Mouse (Mus musculus) liver, embryonic 15.5 days (tissue): Measurements from ENCODE around the gene Dnm3. TPM values are rescaled to one million over a fixed set of nuclear protein-coding genes. Genes with fewer than 3 reads are reported as not detected.

Experiments used
- ATAC-seq: fragments of 200-750 bp; cut with Nextera tagmentation; 2 replicates; pipeline ENCODE4 v1.8.0; 2017; ENCODE audit warnings: moderate number of reproducible peaks, mild to moderate bottlenecking, moderate library complexity; ENCODE audit not compliant: insufficient read depth
- H3K27ac ChIP-seq: fragments of 300-500 bp; sonication (generic); replicated peaks from 2 replicates; pipeline ENCODE4 v1.5.1; 2015; ENCODE audit warnings: mild to moderate bottlenecking, inconsistent platforms
- H3K27me3 ChIP-seq: fragments of 300-500 bp; sonication (generic); 2 replicates; pipeline ENCODE4 v1.6.1; 2015; ENCODE audit warnings: mild to moderate bottlenecking, inconsistent platforms
- H3K36me3 ChIP-seq: fragments of 300-500 bp; sonication (generic); replicated peaks from 2 replicates; pipeline ENCODE4 v1.6.1; 2015; ENCODE audit warnings: moderate library complexity, mild to moderate bottlenecking, inconsistent platforms
- H3K4me1 ChIP-seq: fragments of 300-500 bp; sonication (generic); replicated peaks from 2 replicates; pipeline ENCODE4 v1.6.1; 2015; ENCODE audit warnings: inconsistent platforms
- H3K4me2 ChIP-seq: fragments of 300-500 bp; sonication (generic); 2 replicates; pipeline ENCODE4 v1.6.1; 2015; ENCODE audit warnings: moderate library complexity, mild to moderate bottlenecking, inconsistent platforms
- H3K4me3 ChIP-seq: fragments of 300-500 bp; sonication (generic); replicated peaks from 2 replicates; pipeline ENCODE4 v1.5.1; 2015; ENCODE audit warnings: mild to moderate bottlenecking, inconsistent platforms
- H3K9ac ChIP-seq: fragments of 300-500 bp; sonication (generic); 2 replicates; pipeline ENCODE4 v1.6.1; 2015; ENCODE audit warnings: moderate library complexity, mild to moderate bottlenecking, inconsistent platforms
- H3K9me3 ChIP-seq: fragments of 300-500 bp; sonication (generic); replicated peaks from 2 replicates; pipeline ENCODE4 v1.6.1; 2016; ENCODE audit warnings: inconsistent platforms
- WGBS: fragments of 180-500 bp; shearing (Covaris S2); methylation state at CpG from one replicate; pipeline ENCODE4 v1.1.7; 2015; ENCODE audit warnings: mixed read lengths; ENCODE audit not compliant: insufficient replicate concordance; 5-methylcytosine and 5-hydroxymethylcytosine counted together
- polyA plus RNA-seq: library from polyadenylated mRNA; unstranded; fragments of >200 nt; fragmentation: Nextera tagmentation; extraction: Ambion mirVana; gene quantifications from 2 replicates; pipeline ENCODE4 v1.2.1, GENCODE M21; 2015

The Dnm3 gene
- polyA plus RNA-seq, 1 experiment from 2014 or later = 1.2 TPM

DNA sequence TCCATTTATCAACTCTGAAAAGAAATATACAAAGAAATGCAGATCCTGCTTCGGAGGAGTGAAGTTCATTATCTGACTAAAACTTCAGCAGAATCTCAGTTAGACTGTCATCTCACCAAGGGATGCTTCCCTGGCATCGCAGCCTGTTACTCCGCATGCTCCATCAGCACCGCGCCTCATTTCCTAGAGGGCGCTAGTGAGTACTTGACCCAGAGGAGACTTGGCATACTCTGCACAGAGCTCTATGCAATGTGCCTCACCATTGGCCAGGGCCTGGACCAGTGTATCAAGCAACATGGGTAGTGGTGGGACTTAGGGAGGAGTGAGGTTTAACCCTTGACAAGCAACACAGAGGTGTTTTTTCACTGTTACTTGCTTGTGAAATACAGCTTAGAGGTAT lies 190.9 kb downstream of the Dnm3 start:
- Histone ChIP-seq H3K4me3 (no peak overlapping the region), H3K4me1 (no peaks in the 10 kb centered on the region), H3K9ac (no peak overlapping the region), H3K4me2 (no peak overlapping the region), H3K27me3 (no peaks in the 10 kb centered on the region), H3K27ac (no peak overlapping the region), H3K36me3 (no peaks in the 10 kb centered on the region), H3K9me3 (no peaks in the 10 kb centered on the region)
- WGBS = 44% methylated on average over 6 of the region's 6 CpGs
- no peak for ATAC-seq

GRCm38 (mm10) chr1:162281981-162282381 lies 195.9 kb downstream of the Dnm3 start:
- Histone ChIP-seq H3K27me3 (no peaks in the 10 kb centered on the region), H3K4me2 (no peak overlapping the region), H3K4me1 (no peaks in the 10 kb centered on the region), H3K36me3 (no peaks in the 10 kb centered on the region), H3K4me3 (no peak overlapping the region), H3K27ac (no peak overlapping the region), H3K9ac (no peak overlapping the region), H3K9me3 (no peaks in the 10 kb centered on the region)
- WGBS = 59% methylated on average over 7 of the region's 7 CpGs
- ATAC-seq = no peak

- no peak overlapping the region for H3K4me3 ChIP-seq
- no peak overlapping the region for H3K4me2 ChIP-seq
- H3K4me1 ChIP-seq = no peaks in the 10 kb centered on the region
- H3K9me3 ChIP-seq = no peaks in the 10 kb centered on the region
- no peak overlapping the region for H3K27ac ChIP-seq
- WGBS = 74% methylated on average over 4 of the region's 4 CpGs
- no peaks in the 10 kb centered on the region for H3K36me3 ChIP-seq
- H3K27me3 ChIP-seq = no peaks in the 10 kb centered on the region
- no peak for ATAC-seq
- no peak overlapping the region for H3K9ac ChIP-seq
These were observed 197.8 kb downstream of the Dnm3 start for GRCm38 (mm10) chr1:162280052-162280451.

- Histone ChIP-seq H3K4me2 (no peak overlapping the region), H3K36me3 (no peaks in the 10 kb centered on the region), H3K4me1 (no peaks in the 10 kb centered on the region), H3K9me3 (no peaks in the 10 kb centered on the region), H3K9ac (no peak overlapping the region), H3K27ac (no peak overlapping the region), H3K4me3 (no peak overlapping the region), H3K27me3 (no peaks in the 10 kb centered on the region)
- WGBS = 80% methylated on average over 1 of the region's 1 CpGs
- ATAC-seq = no peak
These were observed 201.8 kb downstream of the Dnm3 start for GRCm38 (mm10) chr1:162276011-162276410.

DNA sequence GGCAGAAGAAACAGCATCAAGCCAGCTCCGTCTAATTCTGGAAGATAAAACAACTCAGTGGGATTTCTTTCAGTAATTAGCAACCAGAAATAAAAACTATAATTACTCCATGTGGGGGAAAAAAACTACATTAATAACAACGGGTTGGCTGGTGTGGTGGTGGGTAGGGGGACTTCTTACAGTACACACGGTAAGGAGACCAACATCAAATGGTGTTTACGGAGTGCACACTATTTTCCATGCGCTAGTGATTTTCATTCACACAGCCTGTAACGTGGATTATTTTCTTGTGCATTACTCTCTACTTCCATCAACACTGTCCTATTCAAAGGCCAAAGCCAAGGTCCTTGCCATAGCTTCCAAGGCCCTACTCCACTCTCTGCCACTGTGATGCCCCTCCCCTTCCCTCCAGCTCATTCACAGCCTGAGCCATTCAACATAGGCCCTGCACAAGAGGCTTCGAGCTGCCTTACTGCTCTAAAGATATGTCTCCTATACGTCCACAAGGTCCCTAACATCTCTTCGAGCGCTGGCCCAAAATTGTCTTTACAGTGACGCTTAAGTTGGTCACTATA lies 203.1 kb downstream of the Dnm3 start:
- 72% methylated on average over 11 of the region's 11 CpGs for WGBS
- H3K9me3 ChIP-seq = no peaks in the 10 kb centered on the region
- H3K4me2 ChIP-seq = no peak overlapping the region
- H3K27me3 ChIP-seq = no peaks in the 10 kb centered on the region
- no peak overlapping the region for H3K4me3 ChIP-seq
- H3K27ac ChIP-seq = no peak overlapping the region
- no peak for ATAC-seq
- H3K36me3 ChIP-seq = no peaks in the 10 kb centered on the region
- no peak overlapping the region for H3K9ac ChIP-seq
- H3K4me1 ChIP-seq = no peaks in the 10 kb centered on the region

DNA sequence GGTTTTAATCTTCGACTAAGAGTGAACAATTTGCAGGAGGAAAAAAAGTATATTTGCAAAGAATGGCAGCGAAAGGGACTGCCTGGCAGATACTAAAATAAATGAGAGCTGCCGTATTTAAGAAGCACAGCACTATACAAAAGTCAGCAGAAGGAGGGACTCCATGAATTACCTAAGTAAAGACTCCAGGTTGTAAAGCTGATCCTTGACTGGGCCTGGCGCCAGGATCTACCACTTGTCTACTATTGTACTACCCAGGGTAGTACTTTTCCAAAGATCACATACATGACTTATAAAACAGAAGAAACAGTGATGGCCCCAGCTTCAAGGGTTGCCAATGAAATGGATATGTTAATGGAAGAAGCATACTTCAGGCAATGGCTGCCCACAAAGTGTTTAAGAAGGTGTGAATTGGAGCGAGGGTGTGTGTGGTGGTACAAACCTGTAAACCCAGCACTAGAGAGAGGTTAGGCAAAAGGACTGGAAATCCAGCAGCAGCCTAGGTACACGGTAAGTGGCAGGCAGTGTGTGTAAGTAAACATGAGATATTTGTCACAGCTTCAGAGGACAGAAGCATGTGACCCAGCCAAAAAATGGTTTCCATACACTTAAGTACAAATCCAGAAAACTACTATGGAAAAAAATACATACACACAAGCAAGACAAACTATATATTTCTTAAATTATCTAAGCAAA lies 220.8 kb downstream of the Dnm3 start:
- Histone ChIP-seq H3K9me3 (no peaks in the 10 kb centered on the region), H3K9ac (no peak overlapping the region), H3K27me3 (no peaks in the 10 kb centered on the region), H3K4me1 (no peaks in the 10 kb centered on the region), H3K27ac (no peak overlapping the region), H3K36me3 (no peaks in the 10 kb centered on the region), H3K4me2 (no peak overlapping the region), H3K4me3 (no peak overlapping the region)
- WGBS = 65% methylated on average over 6 of the region's 6 CpGs
- no peak for ATAC-seq

- H3K4me2 ChIP-seq = no peak overlapping the region
- no peak overlapping the region for H3K4me3 ChIP-seq
- H3K36me3 ChIP-seq = no peaks in the 10 kb centered on the region
- no peaks in the 10 kb centered on the region for H3K9me3 ChIP-seq
- no peaks in the 10 kb centered on the region for H3K4me1 ChIP-seq
- WGBS = 39% methylated on average over 5 of the region's 5 CpGs
- ATAC-seq = no peak
- H3K9ac ChIP-seq = no peak overlapping the region
- no peak overlapping the region for H3K27ac ChIP-seq
- H3K27me3 ChIP-seq = no peaks in the 10 kb centered on the region
These were observed 222.9 kb downstream of the Dnm3 start for GRCm38 (mm10) chr1:162254944-162255343.

- 41% methylated on average over 8 of the region's 8 CpGs for WGBS
- no peaks in the 10 kb centered on the region for H3K36me3 ChIP-seq
- no peak for ATAC-seq
- H3K4me2 ChIP-seq = no peak overlapping the region
- H3K4me3 ChIP-seq = no peak overlapping the region
- no peak overlapping the region for H3K9ac ChIP-seq
- H3K27me3 ChIP-seq = no peaks in the 10 kb centered on the region
- H3K9me3 ChIP-seq = no peaks in the 10 kb centered on the region
- H3K27ac ChIP-seq = no peak overlapping the region
- H3K4me1 ChIP-seq = no peaks in the 10 kb centered on the region
These were observed 223.7 kb downstream of the Dnm3 start for GRCm38 (mm10) chr1:162253971-162254641.

DNA sequence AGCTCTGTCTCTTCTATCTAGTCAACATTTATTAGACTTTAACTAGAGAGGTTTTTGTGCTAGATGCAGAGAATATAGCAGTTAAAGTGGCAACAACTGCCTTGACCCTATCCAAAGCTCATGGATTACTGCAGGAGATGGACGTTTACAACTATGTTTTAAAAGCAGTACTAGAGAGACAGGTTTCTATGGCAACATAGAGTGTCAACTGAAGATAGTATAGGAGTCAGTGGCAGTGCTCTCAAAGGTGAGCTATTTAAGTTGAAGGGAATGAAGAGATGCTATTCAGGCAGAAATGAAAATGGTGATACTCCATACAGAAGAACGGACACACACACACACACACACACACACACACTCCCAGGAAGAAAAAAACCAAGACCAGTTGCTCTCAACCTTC lies 225.0 kb downstream of the Dnm3 start:
- Histone ChIP-seq H3K27me3 (no peaks in the 10 kb centered on the region), H3K27ac (no peak overlapping the region), H3K36me3 (no peaks in the 10 kb centered on the region), H3K4me2 (no peak overlapping the region), H3K9ac (no peak overlapping the region), H3K4me3 (no peak overlapping the region), H3K4me1 (no peaks in the 10 kb centered on the region), H3K9me3 (no peaks in the 10 kb centered on the region)
- WGBS = 65% methylated on average over 2 of the region's 2 CpGs
- no peak for ATAC-seq

DNA sequence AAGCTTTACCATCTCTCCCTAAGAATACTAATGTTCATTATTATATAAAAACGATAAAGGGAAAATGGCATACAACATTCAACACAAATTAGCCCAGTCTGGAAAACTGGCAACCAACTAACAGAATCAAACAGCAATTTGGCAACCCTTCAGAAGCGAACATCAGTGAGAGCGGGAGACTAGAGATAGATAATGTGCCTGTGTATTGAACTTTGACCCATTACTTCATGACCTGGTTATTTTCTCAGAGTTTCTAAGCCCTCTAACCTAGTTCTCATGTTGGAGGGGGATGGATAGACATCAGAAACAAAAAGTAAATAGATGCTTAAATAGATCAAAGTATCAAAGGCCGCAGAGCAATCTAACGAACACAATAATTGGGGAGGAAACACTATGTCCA lies 230.6 kb downstream of the Dnm3 start:
- no peak overlapping the region for H3K9ac ChIP-seq
- H3K36me3 ChIP-seq = no peaks in the 10 kb centered on the region
- H3K4me2 ChIP-seq = no peak overlapping the region
- H3K27ac ChIP-seq = no peak overlapping the region
- no peaks in the 10 kb centered on the region for H3K9me3 ChIP-seq
- no peaks in the 10 kb centered on the region for H3K27me3 ChIP-seq
- 70% methylated on average over 5 of the region's 5 CpGs for WGBS
- ATAC-seq = no peak
- H3K4me1 ChIP-seq = no peaks in the 10 kb centered on the region
- no peak overlapping the region for H3K4me3 ChIP-seq

DNA sequence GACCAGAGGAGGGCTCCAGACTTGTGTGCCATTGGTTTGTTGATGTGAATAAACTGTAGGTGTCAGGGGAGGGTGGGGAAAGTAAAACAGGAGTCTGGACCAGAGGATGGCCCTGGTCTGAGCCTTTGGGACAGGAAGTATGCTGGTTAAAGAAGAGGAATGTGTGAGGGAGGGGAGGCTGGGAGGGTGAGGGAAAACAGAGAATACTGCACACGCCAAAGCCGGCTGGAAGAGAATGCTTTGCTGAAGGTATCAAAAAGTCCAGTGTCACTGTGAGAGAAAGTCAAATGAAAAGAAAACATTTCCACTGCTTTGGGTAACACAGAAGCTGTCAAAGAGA lies 234.2 kb downstream of the Dnm3 start:
- Histone ChIP-seq H3K4me1 (no peaks in the 10 kb centered on the region), H3K9me3 (no peaks in the 10 kb centered on the region), H3K9ac (no peak overlapping the region), H3K36me3 (no peaks in the 10 kb centered on the region), H3K4me3 (no peak overlapping the region), H3K27me3 (no peaks in the 10 kb centered on the region), H3K27ac (no peak overlapping the region), H3K4me2 (no peak overlapping the region)
- no peak for ATAC-seq
- 57% methylated on average over 2 of the region's 2 CpGs for WGBS
